Mouse (Mus musculus): ENCODE data around the gene Dgcr8. TPM values are rescaled to one million over a fixed set of nuclear protein-coding genes. Genes with fewer than 3 reads are reported as not detected.

The Dgcr8 gene
- polyA plus RNA-seq, 1 experiment from 2014 or later: 26.4 TPM

- no peak overlapping the region for H3K4me3 ChIP-seq (ENCODE audit: low read depth, low read length)
- H3K27ac ChIP-seq (ENCODE audit: low read depth, low read length): no peak overlapping the region
- WGBS (ENCODE audit: insufficient replicate concordance): 90% methylated on average over 4 of the region's 4 CpGs
- no peaks in the 10 kb centered on the region for H3K9me3 ChIP-seq (replicated peaks; ENCODE audit: control insufficient read depth, low read length)
- no peaks in the 10 kb centered on the region for H3K27me3 ChIP-seq (ENCODE audit: control insufficient read depth, insufficient read depth, low read length)
- H3K36me3 ChIP-seq (ENCODE audit: control insufficient read depth, insufficient read depth, low read length): peaks cover 1% of the 10 kb centered on the region; the same call in 1 of the 2 replicates
- no peak overlapping the region for H3K9ac ChIP-seq (ENCODE audit: low read depth, low read length)
- ATAC-seq (replicated peaks; ENCODE audit: insufficient number of reproducible peaks, low FRiP score, low TSS enrichment): no peak
- peaks cover 45% of the 10 kb centered on the region for H3K4me1 ChIP-seq (ENCODE audit: control insufficient read depth, insufficient read depth, low read length)
- no peak overlapping the region for H3K4me2 ChIP-seq
These were observed 57.6 kb downstream of the Dgcr8 start for GRCm38 (mm10) chr16:18231451-18231850.

DNA sequence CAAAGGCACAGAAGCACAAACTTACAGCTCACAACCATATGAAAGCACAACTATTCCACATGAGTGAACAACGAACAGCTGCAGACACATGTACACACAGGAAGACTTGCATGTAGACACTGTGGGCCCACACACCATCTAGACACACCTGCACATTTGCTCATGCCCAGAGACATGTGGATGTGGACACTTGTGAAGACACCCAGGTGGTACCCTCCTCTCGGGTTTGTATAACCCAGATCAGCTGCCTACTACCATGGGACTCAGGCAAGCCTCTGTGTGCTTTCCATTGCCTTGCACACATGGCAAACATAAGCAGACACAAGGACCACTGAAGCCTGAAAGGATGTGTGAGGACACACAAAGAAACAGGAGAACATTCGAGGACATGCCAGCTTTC is 58.0 kb downstream of the Dgcr8 start:
- peak overlapping the region; percentile 94 for H3K27ac ChIP-seq (ENCODE audit: low read depth, low read length)
- peaks cover 41% of the 10 kb centered on the region for H3K4me1 ChIP-seq (ENCODE audit: control insufficient read depth, insufficient read depth, low read length)
- WGBS (ENCODE audit: insufficient replicate concordance): 71% methylated on average over 3 of the region's 3 CpGs
- H3K9me3 ChIP-seq (replicated peaks; ENCODE audit: control insufficient read depth, low read length): no peaks in the 10 kb centered on the region
- peak overlapping the region; percentile 46; the same call in 1 of the 2 replicates for H3K4me2 ChIP-seq
- peaks cover 3% of the 10 kb centered on the region for H3K36me3 ChIP-seq (ENCODE audit: control insufficient read depth, insufficient read depth, low read length)
- H3K27me3 ChIP-seq (ENCODE audit: control insufficient read depth, insufficient read depth, low read length): no peaks in the 10 kb centered on the region
- no peak overlapping the region for H3K4me3 ChIP-seq (ENCODE audit: low read depth, low read length)
- H3K9ac ChIP-seq (ENCODE audit: low read depth, low read length): no peak overlapping the region
- ATAC-seq (replicated peaks; ENCODE audit: insufficient number of reproducible peaks, low FRiP score, low TSS enrichment): no peak

GRCm38 (mm10) chr16:18230617-18231016 is 58.4 kb downstream of the Dgcr8 start:
- no peak overlapping the region for H3K4me3 ChIP-seq (ENCODE audit: low read depth, low read length)
- ATAC-seq (replicated peaks; ENCODE audit: insufficient number of reproducible peaks, low FRiP score, low TSS enrichment): no peak
- 0 out of 2 replicates have a peak overlapping the region, but pooled peaks have one; percentile 24 for H3K9ac ChIP-seq (ENCODE audit: low read depth, low read length)
- peak overlapping the region; percentile 46 for H3K4me2 ChIP-seq
- peaks cover 37% of the 10 kb centered on the region for H3K4me1 ChIP-seq (ENCODE audit: control insufficient read depth, insufficient read depth, low read length)
- H3K27me3 ChIP-seq (ENCODE audit: control insufficient read depth, insufficient read depth, low read length): no peaks in the 10 kb centered on the region
- WGBS (ENCODE audit: insufficient replicate concordance): 69% methylated on average over 6 of the region's 6 CpGs
- H3K9me3 ChIP-seq (replicated peaks; ENCODE audit: control insufficient read depth, low read length): no peaks in the 10 kb centered on the region
- H3K27ac ChIP-seq (ENCODE audit: low read depth, low read length): peak overlapping the region; percentile 94
- H3K36me3 ChIP-seq (ENCODE audit: control insufficient read depth, insufficient read depth, low read length): peaks cover 6% of the 10 kb centered on the region

GRCm38 (mm10) chr16:18229622-18230021 is 59.4 kb downstream of the Dgcr8 start:
- 42% methylated on average over 11 of the region's 11 CpGs for WGBS (ENCODE audit: insufficient replicate concordance)
- H3K9ac ChIP-seq (ENCODE audit: low read depth, low read length): peak overlapping the region; percentile 24; the same call in 1 of the 2 replicates
- H3K36me3 ChIP-seq (ENCODE audit: control insufficient read depth, insufficient read depth, low read length): peaks cover 16% of the 10 kb centered on the region
- H3K4me3 ChIP-seq (ENCODE audit: low read depth, low read length): peak overlapping the region; percentile 16
- H3K9me3 ChIP-seq (replicated peaks; ENCODE audit: control insufficient read depth, low read length): no peaks in the 10 kb centered on the region
- H3K4me1 ChIP-seq (ENCODE audit: control insufficient read depth, insufficient read depth, low read length): peaks cover 36% of the 10 kb centered on the region
- peak; percentile 23 for ATAC-seq (replicated peaks; ENCODE audit: insufficient number of reproducible peaks, low FRiP score, low TSS enrichment)
- peak overlapping the region; percentile 46 for H3K4me2 ChIP-seq
- H3K27me3 ChIP-seq (ENCODE audit: control insufficient read depth, insufficient read depth, low read length): no peaks in the 10 kb centered on the region
- peak overlapping the region; percentile 94 for H3K27ac ChIP-seq (ENCODE audit: low read depth, low read length)

DNA sequence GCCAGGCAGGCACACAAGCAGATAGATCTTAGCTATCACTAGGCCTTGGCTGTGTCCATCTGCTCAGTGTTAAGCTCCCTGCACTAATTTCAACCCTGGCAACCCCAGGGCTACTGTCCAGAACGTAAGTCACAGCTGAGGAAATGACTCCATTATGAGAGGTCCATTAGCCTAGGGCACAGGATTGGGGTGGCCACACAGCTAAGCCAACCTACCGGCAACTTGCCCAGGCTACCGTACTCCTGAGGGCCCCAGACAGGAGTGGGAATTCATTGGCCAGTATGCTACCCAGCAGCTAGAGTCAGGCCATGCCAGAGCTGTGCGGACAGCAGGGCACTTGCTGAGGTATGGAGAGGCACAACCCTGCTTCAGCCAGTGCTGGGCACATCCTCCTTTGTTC is 60.2 kb downstream of the Dgcr8 start:
- WGBS (ENCODE audit: insufficient replicate concordance): 87% methylated on average over 4 of the region's 4 CpGs
- H3K9me3 ChIP-seq (replicated peaks; ENCODE audit: control insufficient read depth, low read length): no peaks in the 10 kb centered on the region
- no peaks in the 10 kb centered on the region for H3K27me3 ChIP-seq (ENCODE audit: control insufficient read depth, insufficient read depth, low read length)
- no peak for ATAC-seq (replicated peaks; ENCODE audit: insufficient number of reproducible peaks, low FRiP score, low TSS enrichment)
- peak overlapping the region; percentile 94 for H3K27ac ChIP-seq (ENCODE audit: low read depth, low read length)
- H3K4me2 ChIP-seq: peak overlapping the region; percentile 46
- peaks cover 23% of the 10 kb centered on the region for H3K36me3 ChIP-seq (ENCODE audit: control insufficient read depth, insufficient read depth, low read length)
- peak overlapping the region; percentile 16; the same call in 1 of the 2 replicates for H3K4me3 ChIP-seq (ENCODE audit: low read depth, low read length)
- H3K4me1 ChIP-seq (ENCODE audit: control insufficient read depth, insufficient read depth, low read length): peaks cover 32% of the 10 kb centered on the region
- H3K9ac ChIP-seq (ENCODE audit: low read depth, low read length): no peak overlapping the region

DNA sequence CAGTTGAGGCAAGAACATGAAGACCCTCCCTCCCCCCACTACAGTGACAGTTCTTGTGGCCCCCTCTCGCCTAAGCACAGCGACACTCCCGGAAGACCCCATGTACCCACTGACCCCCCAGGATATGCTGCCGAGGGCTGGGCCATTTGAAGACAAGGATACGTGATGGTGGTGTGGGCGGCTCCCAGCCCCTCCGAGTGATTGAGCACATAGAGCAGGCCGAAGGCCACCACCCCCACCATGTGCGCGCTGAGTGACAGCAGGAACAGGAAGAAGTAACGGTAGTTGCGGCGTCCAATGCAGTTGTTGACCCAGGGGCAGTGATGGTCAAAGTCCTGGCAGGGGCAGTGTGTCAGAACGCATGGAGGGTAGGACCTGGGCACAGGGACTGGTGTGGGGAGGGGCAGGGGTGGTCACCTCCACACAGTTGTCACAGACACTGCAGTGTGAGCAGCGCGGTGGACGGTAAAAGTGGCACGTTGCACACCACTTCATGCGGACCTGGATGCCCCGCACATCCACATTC is 61.1 kb downstream of the Dgcr8 start:
- Histone ChIP-seq H3K4me1 (ENCODE audit: control insufficient read depth, insufficient read depth, low read length) (peaks cover 25% of the 10 kb centered on the region), H3K4me2 (no peak overlapping the region), H3K9ac (ENCODE audit: low read depth, low read length) (no peak overlapping the region), H3K4me3 (ENCODE audit: low read depth, low read length) (no peak overlapping the region), H3K27me3 (ENCODE audit: control insufficient read depth, insufficient read depth, low read length) (no peaks in the 10 kb centered on the region), H3K9me3 (replicated peaks; ENCODE audit: control insufficient read depth, low read length) (no peaks in the 10 kb centered on the region), H3K27ac (ENCODE audit: low read depth, low read length) (no peak overlapping the region), H3K36me3 (ENCODE audit: control insufficient read depth, insufficient read depth, low read length) (peaks cover 29% of the 10 kb centered on the region)
- ATAC-seq (replicated peaks; ENCODE audit: insufficient number of reproducible peaks, low FRiP score, low TSS enrichment): no peak
- WGBS (ENCODE audit: insufficient replicate concordance): 94% methylated on average over 20 of the region's 20 CpGs

DNA sequence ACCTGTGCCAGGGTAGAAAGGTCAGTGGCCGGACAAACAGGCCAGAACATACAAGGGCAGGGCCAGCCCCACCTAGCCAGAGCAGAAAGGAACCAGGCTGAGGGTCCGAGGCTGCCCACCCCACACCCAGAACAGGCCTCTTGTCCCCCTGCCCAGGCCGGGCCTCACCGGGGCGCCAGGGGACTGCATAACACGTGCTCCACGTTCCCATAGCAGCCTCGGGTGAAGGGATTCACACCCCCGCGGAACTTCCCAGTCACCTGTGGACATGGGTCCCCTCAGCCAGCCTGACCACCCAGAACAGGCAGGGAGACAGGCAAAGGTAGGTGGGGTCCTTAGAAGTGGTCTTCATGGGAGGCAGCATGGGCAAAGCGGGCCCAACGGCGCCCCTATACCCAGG is 61.9 kb downstream of the Dgcr8 start:
- H3K9ac ChIP-seq (ENCODE audit: low read depth, low read length): no peak overlapping the region
- H3K4me1 ChIP-seq (ENCODE audit: control insufficient read depth, insufficient read depth, low read length): peaks cover 25% of the 10 kb centered on the region
- H3K27me3 ChIP-seq (ENCODE audit: control insufficient read depth, insufficient read depth, low read length): no peaks in the 10 kb centered on the region
- no peak overlapping the region for H3K4me3 ChIP-seq (ENCODE audit: low read depth, low read length)
- H3K36me3 ChIP-seq (ENCODE audit: control insufficient read depth, insufficient read depth, low read length): peaks cover 29% of the 10 kb centered on the region
- H3K27ac ChIP-seq (ENCODE audit: low read depth, low read length): no peak overlapping the region
- H3K4me2 ChIP-seq: no peak overlapping the region
- H3K9me3 ChIP-seq (replicated peaks; ENCODE audit: control insufficient read depth, low read length): no peaks in the 10 kb centered on the region
- no peak for ATAC-seq (replicated peaks; ENCODE audit: insufficient number of reproducible peaks, low FRiP score, low TSS enrichment)
- WGBS (ENCODE audit: insufficient replicate concordance): 92% methylated on average over 13 of the region's 13 CpGs

DNA sequence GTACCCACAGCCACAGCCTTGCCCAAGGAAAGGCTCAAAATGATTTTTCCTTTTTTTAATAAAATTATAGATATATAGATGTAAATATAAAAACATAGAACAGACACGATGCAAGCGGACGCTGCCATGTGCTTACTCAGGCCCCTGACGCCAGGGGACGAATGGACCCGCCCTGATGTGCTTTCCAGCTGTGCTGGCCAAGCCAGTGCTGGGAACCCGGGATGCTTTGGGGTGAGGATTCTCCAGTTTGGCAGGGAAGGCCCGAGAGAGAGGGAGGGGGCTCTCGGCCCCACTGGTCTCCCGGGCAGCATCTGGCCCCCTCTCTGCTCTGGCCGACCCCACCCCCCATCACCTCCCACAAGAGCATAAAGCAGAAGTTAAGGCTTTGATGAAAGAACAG is 66.9 kb downstream of the Dgcr8 start:
- H3K27me3 ChIP-seq (ENCODE audit: control insufficient read depth, insufficient read depth, low read length): no peaks in the 10 kb centered on the region
- 74% methylated on average over 11 of the region's 11 CpGs for WGBS (ENCODE audit: insufficient replicate concordance)
- H3K36me3 ChIP-seq (ENCODE audit: control insufficient read depth, insufficient read depth, low read length): peaks cover 35% of the 10 kb centered on the region
- H3K27ac ChIP-seq (ENCODE audit: low read depth, low read length): no peak overlapping the region
- ATAC-seq (replicated peaks; ENCODE audit: insufficient number of reproducible peaks, low FRiP score, low TSS enrichment): no peak
- H3K4me1 ChIP-seq (ENCODE audit: control insufficient read depth, insufficient read depth, low read length): peaks cover 11% of the 10 kb centered on the region
- no peak overlapping the region for H3K4me3 ChIP-seq (ENCODE audit: low read depth, low read length)
- H3K4me2 ChIP-seq: no peak overlapping the region
- H3K9me3 ChIP-seq (replicated peaks; ENCODE audit: control insufficient read depth, low read length): no peaks in the 10 kb centered on the region
- H3K9ac ChIP-seq (ENCODE audit: low read depth, low read length): no peak overlapping the region

DNA sequence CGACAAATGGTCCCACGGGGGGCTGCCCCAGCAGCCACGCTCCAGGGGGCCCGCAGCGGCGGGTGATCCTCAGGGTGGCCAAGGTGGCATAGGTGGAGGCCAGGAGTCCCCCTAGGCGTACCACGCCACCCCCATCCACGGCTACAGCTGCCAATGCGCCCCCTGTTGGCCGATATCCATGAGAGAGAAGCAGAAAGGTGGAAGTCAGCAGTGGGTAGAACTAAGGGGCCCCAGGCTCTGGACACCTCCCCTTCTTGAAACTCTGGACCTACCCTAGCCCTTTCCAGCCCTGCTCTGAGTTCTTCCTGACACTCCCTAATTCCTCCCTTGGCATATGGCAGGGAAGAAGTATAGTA is 67.5 kb downstream of the Dgcr8 start:
- Histone ChIP-seq H3K36me3 (ENCODE audit: control insufficient read depth, insufficient read depth, low read length) (peaks cover 34% of the 10 kb centered on the region), H3K27me3 (ENCODE audit: control insufficient read depth, insufficient read depth, low read length) (no peaks in the 10 kb centered on the region), H3K4me3 (ENCODE audit: low read depth, low read length) (no peak overlapping the region), H3K9me3 (replicated peaks; ENCODE audit: control insufficient read depth, low read length) (no peaks in the 10 kb centered on the region), H3K27ac (ENCODE audit: low read depth, low read length) (no peak overlapping the region), H3K9ac (ENCODE audit: low read depth, low read length) (no peak overlapping the region), H3K4me1 (ENCODE audit: control insufficient read depth, insufficient read depth, low read length) (peaks cover 11% of the 10 kb centered on the region), H3K4me2 (no peak overlapping the region)
- no peak for ATAC-seq (replicated peaks; ENCODE audit: insufficient number of reproducible peaks, low FRiP score, low TSS enrichment)
- 72% methylated on average over 11 of the region's 11 CpGs for WGBS (ENCODE audit: insufficient replicate concordance)
